Mouse (Mus musculus): ENCODE data around the gene Slc16a2. TPM values are rescaled to one million over a fixed set of nuclear protein-coding genes. Genes with fewer than 3 reads are reported as not detected.
"Not testable (repeated sequence)": the region's sequence is repeated elsewhere in the genome, so short reads cannot be mapped to it uniquely, and the experiment has no call there.

Gene Slc16a2
- total RNA-seq, 2 experiments from 2014 or later: 31.8 to 43.1 TPM

- DNase-seq (ENCODE audit: low spot score in 2 of 2): not testable (repeated sequence)
Measured at GRCm38 (mm10) chrX:103664445-103664844, 157.3 kb downstream of the Slc16a2 start.

GRCm38 (mm10) chrX:103658985-103659384 is 162.8 kb downstream of the Slc16a2 start:
- DNase-seq (ENCODE audit: low spot score in 2 of 2): no peak

- DNase-seq (ENCODE audit: low spot score in 2 of 2): no peak
Measured at GRCm38 (mm10) chrX:103653021-103653420, 168.8 kb downstream of the Slc16a2 start.

- no peak for DNase-seq (ENCODE audit: low spot score in 2 of 2)
Measured at GRCm38 (mm10) chrX:103652048-103652447, 169.7 kb downstream of the Slc16a2 start.

Other genes with a start within 250 kb of the Slc16a2 start
- gene Zcchc13, start 191.4 kb downstream of the Slc16a2 start, total RNA-seq (2021): not detected
- 10 to 100 TPM; 71.6 to 75.2 TPM for gene Rlim, start 159.3 kb upstream of the Slc16a2 start, total RNA-seq (2021)